Mouse (Mus musculus) liver, embryonic 14.5 days (tissue): Measurements from ENCODE around the gene Samhd1. TPM values are rescaled to one million over a fixed set of nuclear protein-coding genes. Genes with fewer than 3 reads are reported as not detected.

Experiments used
- ATAC-seq: fragments of 200-750 bp; cut with Nextera tagmentation; 2 replicates; pipeline ENCODE4 v1.8.0; 2017; ENCODE audit warnings: moderate number of reproducible peaks, mild to moderate bottlenecking, moderate library complexity; ENCODE audit not compliant: insufficient read depth
- DNase-seq, 3 experiments: peaks; one replicate each; pipeline ENCODE4 v3.0.0-alpha.2; 2012 to 2013; ENCODE audit warnings: low read depth in 3 of 3, low spot score in 3 of 3
- H3K27ac ChIP-seq: fragments of 300-500 bp; sonication (generic); 2 replicates; pipeline ENCODE4 v1.5.1; 2014; ENCODE audit warnings: moderate library complexity, mild to moderate bottlenecking, control low read depth, inconsistent platforms
- H3K27me3 ChIP-seq: fragments of 300-500 bp; sonication (generic); 2 replicates; pipeline ENCODE4 v1.6.1; 2014; ENCODE audit warnings: mild to moderate bottlenecking, low read length, moderate library complexity; ENCODE audit not compliant: control insufficient read depth, insufficient read depth
- H3K36me3 ChIP-seq: fragments of 300-500 bp; sonication (generic); replicated peaks from 2 replicates; pipeline ENCODE4 v1.6.1; 2014; ENCODE audit warnings: low read depth; ENCODE audit not compliant: control insufficient read depth, insufficient read depth
- H3K4me1 ChIP-seq, 2 experiments: fragments of 200-500 bp in 1 of 2; fragments of 300-500 bp in 1 of 2; sonication (generic) in 1 of 2; replicated peaks; 2 replicates each; pipeline ENCODE4 v1.6.1; 2012 to 2014; ENCODE audit warnings: antibody characterized with exemption in 1 of 2, inconsistent platforms in 1 of 2, low read length in 1 of 2; ENCODE audit not compliant: control insufficient read depth in 2 of 2, insufficient read depth in 2 of 2
- H3K4me2 ChIP-seq: fragments of 300-500 bp; sonication (generic); 2 replicates; pipeline ENCODE4 v1.6.1; 2014; ENCODE audit warnings: low read depth, mild to moderate bottlenecking, control low read depth, moderate library complexity
- H3K4me3 ChIP-seq, 2 experiments: fragments of 200-500 bp in 1 of 2; fragments of 300-500 bp in 1 of 2; sonication (generic) in 1 of 2; 2 replicates each; pipeline ENCODE4 v1.5.1; 2012 to 2014; ENCODE audit warnings: low read depth in 2 of 2, low read length in 2 of 2, mild to moderate bottlenecking in 2 of 2, control low read depth in 1 of 2, inconsistent platforms in 1 of 2, moderate library complexity in 1 of 2; ENCODE audit not compliant: insufficient read depth in 1 of 2
- H3K9ac ChIP-seq: fragments of 300-500 bp; sonication (generic); replicated peaks from 2 replicates; pipeline ENCODE4 v1.6.1; 2014; ENCODE audit warnings: mild to moderate bottlenecking, control low read depth, moderate library complexity
- H3K9me3 ChIP-seq: fragments of 300-500 bp; sonication (generic); 2 replicates; pipeline ENCODE4 v1.6.1; 2016; ENCODE audit warnings: low read length, mixed read lengths; ENCODE audit not compliant: control insufficient read depth
- CTCF ChIP-seq: IDR thresholded peaks from 2 replicates; pipeline ENCODE4 v1.5.1; 2016; ENCODE audit warnings: antibody characterized with exemption, low read depth, control low read depth
- EP300 ChIP-seq: IDR thresholded peaks from 2 replicates; pipeline ENCODE4 v1.6.1; 2016; ENCODE audit warnings: antibody characterized with exemption, low read depth
- WGBS: fragments of 180-500 bp; shearing (Covaris S2); extraction: QIAGEN DNeasy Blood & Tissue Kit; methylation state at CpG from one replicate; pipeline ENCODE4 v1.1.7; 2014; ENCODE audit not compliant: insufficient replicate concordance; 5-methylcytosine and 5-hydroxymethylcytosine counted together
- polyA plus RNA-seq, 2 experiments: library from polyadenylated mRNA; depleted of rRNA in 1 of 2; stranded (reverse) in 1 of 2; unstranded in 1 of 2; fragments of >200 nt; fragmentation: Nextera tagmentation in 1 of 2; extraction: Ambion mirVana in 1 of 2; gene quantifications; 2 replicates each; pipeline versions ENCODE4 v1.2.1 to v1.2.3; 2012 to 2014

Samhd1 gene
- polyA plus RNA-seq, 2 experiments = 11.9 to 18.0 TPM

DNA sequence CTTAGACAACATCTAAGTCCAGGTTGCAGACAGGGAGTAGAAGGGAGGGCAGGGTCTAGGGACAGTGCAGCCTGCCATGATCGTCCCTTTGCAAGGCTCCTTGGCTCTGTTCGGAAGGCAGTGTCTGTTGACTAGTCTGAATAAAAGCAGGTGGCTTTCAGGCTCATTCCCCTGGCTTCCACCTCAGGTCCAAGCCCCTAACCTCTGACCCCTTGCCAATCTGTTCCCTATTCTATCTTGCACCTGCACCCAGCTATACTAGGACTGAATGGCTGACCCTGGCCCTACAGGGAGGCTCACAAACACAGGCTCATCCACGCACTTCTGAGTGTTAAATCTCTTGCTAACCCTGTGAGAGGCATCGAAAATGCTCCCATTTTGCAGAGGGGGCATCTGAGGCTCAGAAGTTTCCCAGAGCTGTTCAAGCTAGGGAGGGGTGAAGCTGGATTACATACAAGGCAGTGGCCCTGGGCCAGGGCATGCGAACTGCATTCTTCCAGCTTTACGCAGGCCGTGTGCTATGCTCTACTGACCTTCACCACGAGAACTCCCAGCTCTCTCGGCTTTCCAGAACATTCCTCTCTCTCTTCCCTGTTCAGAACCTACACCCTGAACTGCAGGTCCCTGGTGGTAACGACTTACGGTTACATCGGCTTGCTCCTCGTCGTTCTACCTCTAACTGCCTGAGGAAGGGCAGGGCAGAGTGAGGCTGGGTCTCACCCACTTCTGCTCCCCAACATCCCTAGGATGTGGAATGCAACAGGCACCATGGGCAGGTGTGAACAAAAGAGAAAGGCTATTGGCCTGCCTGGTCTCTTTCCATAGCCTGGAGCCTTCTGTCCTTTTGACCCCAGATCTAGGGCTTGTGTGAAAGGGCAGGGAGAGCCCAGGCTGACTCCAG is 69.8 kb downstream of the Samhd1 start:
- Histone ChIP-seq H3K4me2 (no peak overlapping the region), H3K27ac (no peak overlapping the region), H3K36me3 (no peaks in the 10 kb centered on the region), H3K9me3 (no peaks in the 10 kb centered on the region), H3K27me3 (no peaks in the 10 kb centered on the region), H3K9ac (no peak overlapping the region), H3K4me3 (no peak overlapping the region), H3K4me1 (peaks cover 0 to 6% of the 10 kb centered on the region in 2 experiments; a peak in 2 of 4 replicates)
- ATAC-seq (no peak), DNase-seq (no peak)
- no peak for TF ChIP-seq CTCF
- TF ChIP-seq EP300 = no peak
- 72% methylated on average over 14 of the region's 14 CpGs for WGBS

DNA sequence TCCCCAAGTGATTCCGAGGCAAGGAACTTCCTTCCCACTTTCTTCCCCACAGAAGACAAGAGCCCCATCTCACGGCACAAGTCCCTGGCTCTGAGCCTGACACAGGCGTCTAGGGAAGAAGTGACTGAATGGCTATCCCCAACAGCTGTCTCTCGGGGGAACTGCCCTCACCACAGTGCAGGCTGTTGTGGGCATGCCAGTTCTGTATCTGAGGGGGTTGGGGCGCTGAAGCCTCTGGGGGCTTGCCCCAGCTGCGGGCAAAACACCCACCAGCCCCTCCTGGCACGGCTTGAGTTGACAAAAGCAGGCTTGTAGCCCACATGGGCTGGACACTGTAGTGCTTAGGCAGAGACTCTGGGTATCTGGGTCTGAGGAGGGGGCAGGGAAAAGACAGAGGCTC is 70.9 kb downstream of the Samhd1 start:
- Histone ChIP-seq H3K27ac (no peak overlapping the region), H3K4me2 (no peak overlapping the region), H3K9ac (no peak overlapping the region), H3K4me3 (no peak overlapping the region), H3K36me3 (no peaks in the 10 kb centered on the region), H3K27me3 (no peaks in the 10 kb centered on the region), H3K9me3 (no peaks in the 10 kb centered on the region), H3K4me1 (no peaks in the 10 kb centered on the region)
- DNase-seq (no peak), ATAC-seq (no peak)
- WGBS = 30% methylated on average over 7 of the region's 7 CpGs
- no peak for TF ChIP-seq EP300
- no peak for TF ChIP-seq CTCF

DNA sequence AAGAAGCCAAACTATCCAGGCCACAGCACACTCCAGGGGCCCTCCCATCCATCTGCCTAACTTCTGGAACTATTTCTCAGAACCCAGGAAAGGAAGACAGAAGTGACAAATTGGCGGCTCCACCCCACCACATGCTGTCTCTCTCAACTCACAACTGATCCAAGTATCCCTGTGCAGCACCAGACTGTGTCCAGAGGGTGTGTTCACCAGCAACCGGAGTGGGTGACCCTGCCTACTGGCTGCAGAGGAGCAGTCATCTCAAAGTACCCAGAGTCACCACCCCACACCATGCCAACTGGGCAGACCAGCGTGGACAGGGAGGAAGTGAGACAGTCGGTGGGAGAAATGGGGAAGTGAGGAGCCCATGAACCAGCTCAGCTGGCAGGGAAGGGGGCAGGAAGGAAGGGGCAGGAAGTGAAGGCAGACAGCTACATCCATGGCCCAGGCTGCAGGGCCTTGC is 71.8 kb downstream of the Samhd1 start:
- H3K4me1 ChIP-seq = no peaks in the 10 kb centered on the region
- no peak for DNase-seq
- H3K27ac ChIP-seq = no peak overlapping the region
- H3K9me3 ChIP-seq = no peaks in the 10 kb centered on the region
- TF ChIP-seq EP300 (no peak), CTCF (no peak)
- H3K27me3 ChIP-seq = no peaks in the 10 kb centered on the region
- no peak overlapping the region for H3K4me2 ChIP-seq
- 29% methylated on average over 4 of the region's 4 CpGs for WGBS
- H3K9ac ChIP-seq = no peak overlapping the region
- no peaks in the 10 kb centered on the region for H3K36me3 ChIP-seq
- no peak for ATAC-seq
- H3K4me3 ChIP-seq = no peak overlapping the region

DNA sequence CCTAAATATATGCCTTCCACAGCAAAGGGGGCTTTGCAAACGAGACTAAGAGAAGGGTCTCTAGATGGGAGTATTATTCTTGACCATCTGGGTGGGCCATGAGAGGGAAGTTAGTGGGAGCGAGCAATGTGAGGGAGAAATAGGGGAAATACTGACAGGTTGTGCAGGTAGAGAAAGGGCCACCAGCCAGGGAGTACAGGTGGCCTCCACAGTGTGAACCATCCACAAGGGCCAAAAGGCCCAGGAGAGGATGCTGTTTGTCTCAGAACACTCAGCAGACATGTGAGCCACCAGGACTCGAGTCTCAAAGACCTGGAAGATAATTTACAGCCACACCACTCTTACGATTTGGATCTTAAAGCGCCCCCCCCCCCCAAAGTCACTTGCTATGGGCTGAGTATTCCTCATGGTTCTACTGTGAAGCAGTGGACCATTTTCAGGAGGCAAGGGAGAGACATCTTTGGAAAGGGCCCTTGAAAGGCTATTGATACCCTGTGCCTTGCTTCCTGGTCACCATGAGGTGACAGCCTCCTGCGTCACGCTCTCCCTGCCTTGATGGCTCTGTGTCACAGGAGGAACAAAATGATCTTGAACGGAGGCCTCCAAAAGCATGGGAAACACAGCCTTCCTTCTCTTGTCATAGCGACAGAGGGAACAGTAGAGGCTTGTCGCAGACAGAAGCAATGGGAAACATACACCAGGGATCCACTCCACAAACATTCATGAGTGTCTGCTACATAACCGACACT is 74.3 kb downstream of the Samhd1 start:
- WGBS = 66% methylated on average over 11 of the region's 11 CpGs
- H3K27ac ChIP-seq = no peak overlapping the region
- H3K4me3 ChIP-seq = no peak overlapping the region
- ATAC-seq (no peak), DNase-seq (no peak)
- no peaks in the 10 kb centered on the region for H3K4me1 ChIP-seq
- TF ChIP-seq EP300 (no peak), CTCF (no peak)
- no peaks in the 10 kb centered on the region for H3K27me3 ChIP-seq
- H3K36me3 ChIP-seq = no peaks in the 10 kb centered on the region
- no peak overlapping the region for H3K9ac ChIP-seq
- H3K4me2 ChIP-seq = no peak overlapping the region
- no peaks in the 10 kb centered on the region for H3K9me3 ChIP-seq

DNA sequence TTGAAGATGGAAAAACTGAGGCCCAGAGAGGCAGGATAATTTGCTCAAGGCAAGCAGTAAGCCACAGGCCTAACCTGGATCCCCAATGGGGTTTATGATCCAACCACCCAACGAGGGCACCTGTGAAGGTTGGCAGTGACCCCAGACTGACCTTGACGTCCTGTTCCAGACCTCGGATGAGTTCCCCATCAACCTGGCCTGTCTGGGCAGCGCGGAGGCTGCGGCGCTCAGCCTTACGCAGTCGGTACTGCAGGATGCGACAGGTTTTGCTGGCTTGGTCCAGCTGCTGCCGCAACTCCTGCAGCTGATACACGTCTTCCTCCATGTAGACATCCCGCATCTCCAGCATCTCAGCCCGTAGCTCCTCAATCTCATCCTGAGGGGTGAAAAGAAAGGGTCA is 75.0 kb downstream of the Samhd1 start:
- Histone ChIP-seq H3K4me1 (no peaks in the 10 kb centered on the region), H3K36me3 (no peaks in the 10 kb centered on the region), H3K4me2 (no peak overlapping the region), H3K4me3 (no peak overlapping the region), H3K9ac (no peak overlapping the region), H3K27ac (no peak overlapping the region), H3K27me3 (no peaks in the 10 kb centered on the region), H3K9me3 (no peaks in the 10 kb centered on the region)
- TF ChIP-seq CTCF (no peak), EP300 (no peak)
- DNase-seq (no peak), ATAC-seq (no peak)
- 83% methylated on average over 14 of the region's 14 CpGs for WGBS
